Mouse (Mus musculus): ENCODE data around the gene Tulp2.

DNA sequence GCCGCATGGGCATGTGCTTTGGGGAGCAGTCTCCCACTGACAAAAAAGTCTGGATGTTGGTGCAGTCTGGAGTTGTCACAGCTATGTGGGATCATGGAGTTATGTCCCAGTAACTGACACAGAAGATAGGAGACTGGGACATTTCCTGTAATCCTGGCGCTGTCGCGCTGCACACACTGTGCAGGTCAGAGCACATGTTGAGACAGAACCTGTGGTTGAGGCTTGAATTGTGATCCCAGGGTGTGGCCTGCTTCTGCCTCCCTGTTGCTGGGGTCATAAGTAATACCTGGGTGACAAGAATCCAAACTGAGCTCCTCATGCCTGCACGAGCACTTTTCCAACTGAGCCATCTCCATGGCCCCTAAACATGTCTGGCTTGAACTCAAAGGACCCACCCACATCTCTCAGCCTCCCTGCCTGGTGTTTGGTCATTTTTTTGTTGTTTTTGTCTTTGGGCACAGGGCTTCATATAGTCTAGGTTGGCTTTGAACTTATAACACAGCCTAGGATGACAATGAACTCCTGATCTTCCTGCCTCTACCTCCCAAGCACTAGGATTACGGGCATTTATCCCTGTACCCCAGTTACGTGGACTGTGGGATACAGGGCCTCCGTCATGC lies 10.7 kb downstream of the Tulp2 start:
- no peak for TF ChIP-seq CTCF (conservative IDR thresholded peaks at IDR 0.05; ENCODE audit: low read length)
- no peak for TF ChIP-seq NANOG (IDR thresholded peaks at IDR 0.05; ENCODE audit: borderline replicate concordance, low read length)

Data from E14TG2a.4 (cell line).